Mouse (Mus musculus): ENCODE data around the gene Zscan21.

DNA sequence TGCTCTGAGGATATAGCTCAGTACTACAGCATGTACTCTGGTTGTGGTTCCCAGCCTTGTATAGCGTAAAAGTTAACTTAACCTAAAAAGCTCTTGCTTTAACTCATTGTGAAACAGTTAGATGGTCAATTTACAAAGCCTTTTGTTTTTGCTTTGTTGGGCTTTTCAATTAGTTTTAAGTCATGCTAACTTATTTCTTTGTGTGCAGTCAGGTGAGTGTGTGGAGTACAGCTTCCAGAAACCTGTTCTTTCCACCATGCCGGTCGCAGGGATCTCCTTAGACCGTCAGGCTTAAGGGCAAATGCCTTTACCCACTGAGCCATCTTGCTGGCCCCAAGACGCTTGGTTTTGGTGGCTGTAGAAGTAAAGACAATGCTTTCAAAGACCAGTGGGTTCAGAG is 26.0 kb upstream of the Zscan21 start:
- TF ChIP-seq POLR2A (IDR thresholded peaks at IDR 0.05; ENCODE audit: insufficient read depth, low read depth, low read length) (no peak), EP300 (IDR thresholded peaks at IDR 0.05; ENCODE audit: insufficient read depth, low read depth, low read length) (no peak), CTCF (IDR thresholded peaks at IDR 0.05) (no peak)

Measured in heart, adult 2 months (tissue).